Mouse (Mus musculus) small intestine, adult 2 months (tissue): ENCODE measurements at regions not wholly inside any gene's neighbourhood (a gene's known extent, or its start where the extent isn't known, plus 50 kb on each side); places are given as distances from the start of the nearest gene placed in this dataset.
A peak's percentile ranks its signal among the peaks of the same experiment; 100 is the strongest.

Source experiments
- H3K27ac ChIP-seq: fragments of 200-500 bp; 2 replicates; pipeline ENCODE4 v1.5.1; 2012; ENCODE audit warnings: low read depth, low read length, control low read depth, inconsistent platforms; ENCODE audit not compliant: insufficient read depth
- H3K27me3 ChIP-seq: fragments of 200-500 bp; 2 replicates; pipeline ENCODE4 v1.6.1; 2012; ENCODE audit warnings: mild to moderate bottlenecking, moderate library complexity, low read length, inconsistent platforms; ENCODE audit not compliant: control insufficient read depth, insufficient read depth
- H3K36me3 ChIP-seq: fragments of 200-500 bp; 2 replicates; pipeline ENCODE4 v1.6.1; 2012; ENCODE audit warnings: mild to moderate bottlenecking, low read length, control low read depth, inconsistent platforms; ENCODE audit not compliant: control insufficient read depth, insufficient read depth
- H3K4me1 ChIP-seq: fragments of 200-500 bp; 2 replicates; pipeline ENCODE4 v1.6.1; 2012; ENCODE audit warnings: low read length, inconsistent platforms, mixed read lengths; ENCODE audit not compliant: control insufficient read depth, insufficient read depth, insufficient read length
- H3K4me3 ChIP-seq: fragments of 200-500 bp; 2 replicates; pipeline ENCODE4 v1.5.1; 2012; ENCODE audit warnings: low read depth, mild to moderate bottlenecking, control low read depth, inconsistent platforms, low read length, moderate library complexity
- CTCF ChIP-seq: fragments of 200-500 bp; IDR thresholded peaks from 2 replicates; pipeline ENCODE4 v1.5.1; 2012; ENCODE audit warnings: low read depth, mild to moderate bottlenecking, control low read depth, inconsistent platforms, low read length, moderate library complexity, mixed read lengths; ENCODE audit not compliant: insufficient replicate concordance, insufficient read length; ENCODE audit errors: extremely low read depth
- POLR2A ChIP-seq: fragments of 200-500 bp; IDR thresholded peaks from 2 replicates; pipeline ENCODE4 v1.6.1; 2012; ENCODE audit warnings: low read depth, mild to moderate bottlenecking, control low read depth, inconsistent platforms, low read length, moderate library complexity
- WGBS: fragments of 180-500 bp; shearing (Covaris S2); methylation state at CpG from one replicate; pipeline ENCODE4 v1.1.7; 2018; 5-methylcytosine and 5-hydroxymethylcytosine counted together

- H3K27ac ChIP-seq, result no peak overlapping the region
- no peak overlapping the region for H3K4me3 ChIP-seq
- H3K4me1 ChIP-seq, result peaks cover 16% of the 10 kb centered on the region
- no peaks in the 10 kb centered on the region for H3K36me3 ChIP-seq
- WGBS, result 92% methylated on average over 1 of the region's 1 CpGs
- no peaks in the 10 kb centered on the region for H3K27me3 ChIP-seq
- TF ChIP-seq POLR2A (no peak), CTCF (no peak)
Measured at GRCm38 (mm10) chr2:30703308-30703707, 100.2 kb downstream of the 1700001O22Rik start.

GRCm38 (mm10) chr2:30702711-30703110 is 100.8 kb downstream of the 1700001O22Rik start:
- no peak for TF ChIP-seq CTCF
- no peak for TF ChIP-seq POLR2A
- Histone ChIP-seq H3K27me3 (no peaks in the 10 kb centered on the region), H3K27ac (no peak overlapping the region), H3K36me3 (no peaks in the 10 kb centered on the region), H3K4me1 (peaks cover 15% of the 10 kb centered on the region), H3K4me3 (no peak overlapping the region)
- 57% methylated on average over 7 of the region's 7 CpGs for WGBS

- Histone ChIP-seq H3K4me1 (peaks cover 7% of the 10 kb centered on the region), H3K27me3 (no peaks in the 10 kb centered on the region), H3K36me3 (no peaks in the 10 kb centered on the region), H3K4me3 (no peak overlapping the region), H3K27ac (no peak overlapping the region)
- WGBS, result 68% methylated on average over 2 of the region's 2 CpGs
- TF ChIP-seq CTCF (no peak), POLR2A (no peak)
Measured at GRCm38 (mm10) chr2:30700890-30701289, 102.6 kb downstream of the 1700001O22Rik start.

GRCm38 (mm10) chr2:30700471-30700870 is 103.0 kb downstream of the 1700001O22Rik start:
- Histone ChIP-seq H3K27me3 (no peaks in the 10 kb centered on the region), H3K4me1 (peaks cover 7% of the 10 kb centered on the region), H3K4me3 (no peak overlapping the region), H3K27ac (peak overlapping the region; percentile 72), H3K36me3 (no peaks in the 10 kb centered on the region)
- TF ChIP-seq CTCF (no peak), POLR2A (no peak)
- WGBS, result 71% methylated on average over 1 of the region's 1 CpGs

GRCm38 (mm10) chr2:30699797-30700454 is 103.5 kb downstream of the 1700001O22Rik start:
- Histone ChIP-seq H3K27ac (peak overlapping the region; percentile 72), H3K27me3 (no peaks in the 10 kb centered on the region), H3K4me3 (peak overlapping the region; percentile 15; the same call in 1 of the 2 replicates), H3K4me1 (peaks cover 9% of the 10 kb centered on the region), H3K36me3 (no peaks in the 10 kb centered on the region)
- TF ChIP-seq CTCF (no peak), POLR2A (no peak)
- WGBS, result 8% methylated on average over 6 of the region's 6 CpGs

- Histone ChIP-seq H3K4me1 (peaks cover 9% of the 10 kb centered on the region), H3K4me3 (no peak overlapping the region), H3K36me3 (no peaks in the 10 kb centered on the region), H3K27me3 (no peaks in the 10 kb centered on the region), H3K27ac (no peak overlapping the region)
- no peak for TF ChIP-seq CTCF
- no peak for TF ChIP-seq POLR2A
- WGBS, result 78% methylated on average over 6 of the region's 6 CpGs
Measured at GRCm38 (mm10) chr2:30698758-30699535, 104.1 kb downstream of the Cstad start.

GRCm38 (mm10) chr2:30697851-30698250 is 103.0 kb downstream of the Cstad start:
- no peaks in the 10 kb centered on the region for H3K27me3 ChIP-seq
- no peaks in the 10 kb centered on the region for H3K36me3 ChIP-seq
- H3K4me1 ChIP-seq, result peaks cover 17% of the 10 kb centered on the region
- TF ChIP-seq POLR2A, result no peak
- no peak for TF ChIP-seq CTCF
- H3K4me3 ChIP-seq, result no peak overlapping the region
- H3K27ac ChIP-seq, result no peak overlapping the region
- 79% methylated on average over 2 of the region's 2 CpGs for WGBS
